Mouse (Mus musculus): ENCODE results near the gene Dtymk.

DNA sequence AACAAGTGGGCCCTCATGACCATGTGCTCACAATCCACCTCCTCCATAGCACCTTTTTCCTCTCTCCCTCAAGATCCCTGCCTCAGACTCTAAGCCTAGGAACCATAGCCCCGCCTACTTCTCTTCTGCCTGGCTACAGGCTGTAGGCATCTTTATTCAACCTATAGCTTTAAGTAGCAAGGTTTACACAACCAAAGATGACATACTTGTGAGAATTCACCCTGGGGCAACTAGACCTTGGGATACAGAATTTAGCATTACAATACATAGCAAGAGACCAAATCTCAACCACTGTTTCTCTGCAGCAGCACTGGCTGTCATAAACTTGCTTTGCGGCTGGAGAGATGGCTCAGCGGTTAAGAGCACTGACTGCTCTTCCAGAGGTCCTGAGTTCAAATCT is 8.3 kb upstream of the Dtymk start:
- TF ChIP-seq RAD21 (IDR thresholded peaks at IDR 0.05; ENCODE audit: low read depth, low read length), result no peak
- no peak for TF ChIP-seq CTCF (IDR thresholded peaks at IDR 0.05 in 2 of 3, conservative IDR thresholded peaks at IDR 0.05 in 1 of 3; ENCODE audit: control insufficient read depth in 1 of 3, insufficient read depth in 1 of 3, low read depth in 2 of 3, low read length in 3 of 3, poor library complexity in 1 of 3, severe bottlenecking in 1 of 3)
- no peak for TF ChIP-seq ZMIZ1 (IDR thresholded peaks at IDR 0.05; ENCODE audit: low read depth, low read length)
- TF ChIP-seq POLR2A (IDR thresholded peaks at IDR 0.05; ENCODE audit: control insufficient read depth in 1 of 2, insufficient read depth in 1 of 2, low read depth in 1 of 2, low read length in 2 of 2, poor library complexity in 1 of 2), result no peak
- TF ChIP-seq USF2 (IDR thresholded peaks at IDR 0.05; ENCODE audit: borderline replicate concordance in 1 of 2, insufficient read depth in 1 of 2, low read depth in 1 of 2, low read length in 2 of 2), result no peak
- no peak for TF ChIP-seq MEF2A (IDR thresholded peaks at IDR 0.05; ENCODE audit: extremely low read depth, insufficient replicate concordance, low read depth, low read length, poor library complexity, severe bottlenecking)
- no peak for TF ChIP-seq USF1 (IDR thresholded peaks at IDR 0.05; ENCODE audit: low read depth, low read length)
- no peak for TF ChIP-seq TBP (IDR thresholded peaks at IDR 0.05; ENCODE audit: low read depth, low read length)
- no peak for TF ChIP-seq CHD2 (IDR thresholded peaks at IDR 0.05; ENCODE audit: low read length)
- no peak for TF ChIP-seq MYC (IDR thresholded peaks at IDR 0.05; ENCODE audit: low read depth, low read length)
- TF ChIP-seq JUND (IDR thresholded peaks at IDR 0.05; ENCODE audit: low read depth, low read length), result no peak
- TF ChIP-seq ZC3H11A (IDR thresholded peaks at IDR 0.05; ENCODE audit: low read depth, low read length), result no peak
- no peak for TF ChIP-seq EP300 (IDR thresholded peaks at IDR 0.05; ENCODE audit: low read depth in 1 of 2, low read length in 2 of 2)
- no peak for TF ChIP-seq MAFK (IDR thresholded peaks at IDR 0.05; ENCODE audit: borderline replicate concordance, low read depth, low read length)

All from MEL (cell line).